Mouse (Mus musculus): ENCODE data around the gene Gm10354. TPM values are rescaled to one million over a fixed set of nuclear protein-coding genes. Genes with fewer than 3 reads are reported as not detected.
A peak's percentile ranks its signal among the peaks of the same experiment; 100 is the strongest.
"Not testable (repeated sequence)": the region's sequence is repeated elsewhere in the genome, so short reads cannot be mapped to it uniquely, and the experiment has no call there.

The Gm10354 gene
- total and polyA plus RNA-seq, 2 experiments from 2014 or later, result not detected

DNA sequence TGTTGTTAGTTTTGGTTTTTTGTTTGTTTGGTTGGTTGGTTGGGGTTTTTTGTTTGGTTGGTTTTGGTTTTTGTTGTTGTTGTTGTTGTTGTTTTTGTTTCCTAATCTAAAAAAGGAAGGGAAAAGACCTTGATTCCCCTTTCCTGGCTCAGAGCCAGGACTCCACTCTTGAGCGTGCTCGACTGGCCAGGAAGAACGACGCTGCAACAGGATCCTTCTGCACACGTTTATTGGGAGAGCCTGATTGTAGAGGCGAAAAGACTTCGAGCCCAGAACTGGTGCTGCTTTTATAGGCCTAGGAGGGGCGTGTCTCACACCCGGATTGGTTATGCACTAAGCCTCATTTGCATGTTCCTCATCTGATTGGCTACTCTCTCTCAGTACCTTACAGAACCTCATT is 19.3 kb upstream of the Gm10354 start:
- H3K36me3 ChIP-seq (ENCODE audit: insufficient read depth, low read length); H3K27ac ChIP-seq (ENCODE audit: low read depth, low read length); H3K9me3 ChIP-seq (ENCODE audit: low read length); H3K9ac ChIP-seq (replicated peaks; ENCODE audit: low read length, poor library complexity, severe bottlenecking); DNase-seq (ENCODE audit: low spot score); H3K4me1 ChIP-seq (ENCODE audit: insufficient read depth, low read length); H3K27me3 ChIP-seq (ENCODE audit: insufficient read depth, low read length); H3K4me3 ChIP-seq (ENCODE audit: low read depth, low read length); H3K4me2 ChIP-seq (ENCODE audit: low read depth, low read length, poor library complexity, severe bottlenecking): not testable (repeated sequence)
- WGBS, result 78% methylated on average over 9 of the region's 9 CpGs
- ATAC-seq (ENCODE audit: low FRiP score), result peak; percentile 60; the same call in 1 of the 2 replicates

DNA sequence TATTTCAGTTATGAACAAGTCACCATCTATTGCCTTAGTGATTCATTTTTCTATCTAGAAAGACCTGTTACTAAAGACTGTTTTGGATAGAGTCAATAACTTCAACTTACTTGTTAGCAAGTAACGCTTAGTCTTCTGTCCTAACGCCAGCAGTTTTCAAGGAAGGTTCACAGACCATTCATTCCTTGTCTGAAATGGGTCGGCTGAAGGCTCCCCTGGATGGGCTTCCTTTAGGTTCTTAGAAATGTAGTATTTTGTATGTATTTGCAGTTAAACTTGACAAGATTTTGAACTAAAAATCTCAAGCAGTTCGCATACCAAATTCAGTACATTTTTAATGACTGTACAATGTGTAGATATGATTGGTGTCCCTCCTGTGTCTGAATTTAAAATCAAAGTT is 18.8 kb upstream of the Gm10354 start:
- not testable (repeated sequence) for H3K9me3 ChIP-seq (ENCODE audit: low read length); H3K4me1 ChIP-seq (ENCODE audit: insufficient read depth, low read length); ATAC-seq (ENCODE audit: low FRiP score); H3K27ac ChIP-seq (ENCODE audit: low read depth, low read length); H3K4me2 ChIP-seq (ENCODE audit: low read depth, low read length, poor library complexity, severe bottlenecking); H3K27me3 ChIP-seq (ENCODE audit: insufficient read depth, low read length); H3K36me3 ChIP-seq (ENCODE audit: insufficient read depth, low read length); DNase-seq (ENCODE audit: low spot score); H3K9ac ChIP-seq (replicated peaks; ENCODE audit: low read length, poor library complexity, severe bottlenecking); H3K4me3 ChIP-seq (ENCODE audit: low read depth, low read length)
- 82% methylated on average over 4 of the region's 4 CpGs for WGBS

DNA sequence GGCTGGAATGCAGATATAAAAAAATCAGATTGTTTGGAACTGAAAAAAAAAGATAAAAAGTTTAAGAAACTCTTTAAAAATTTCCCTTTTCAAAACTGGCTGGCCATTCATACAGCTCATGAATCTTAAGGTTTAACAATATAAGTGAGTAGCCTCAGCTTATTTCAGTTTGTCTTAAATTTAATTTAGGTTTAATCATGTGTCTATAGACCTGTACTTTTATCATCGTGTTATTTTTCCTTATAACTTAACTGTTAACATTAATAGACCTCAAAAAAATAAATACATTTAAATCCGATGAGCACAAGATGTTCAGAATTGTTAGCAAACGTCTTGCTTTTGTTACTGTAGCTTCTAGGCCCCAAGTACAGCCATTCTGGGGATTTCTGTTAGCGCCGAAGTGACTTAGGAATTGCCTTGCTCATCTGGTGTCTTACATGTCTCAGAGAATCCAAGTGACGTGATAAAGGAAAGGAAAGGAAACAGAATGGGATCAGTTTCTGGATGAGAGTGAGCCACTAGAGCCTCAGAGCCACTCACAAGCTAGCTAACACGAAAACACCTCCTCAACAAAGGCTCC is 18.0 kb upstream of the Gm10354 start:
- H3K27ac ChIP-seq (ENCODE audit: low read depth, low read length); H3K27me3 ChIP-seq (ENCODE audit: insufficient read depth, low read length); H3K4me1 ChIP-seq (ENCODE audit: insufficient read depth, low read length); H3K4me3 ChIP-seq (ENCODE audit: low read depth, low read length); H3K9me3 ChIP-seq (ENCODE audit: low read length); H3K9ac ChIP-seq (replicated peaks; ENCODE audit: low read length, poor library complexity, severe bottlenecking); ATAC-seq (ENCODE audit: low FRiP score); H3K36me3 ChIP-seq (ENCODE audit: insufficient read depth, low read length); H3K4me2 ChIP-seq (ENCODE audit: low read depth, low read length, poor library complexity, severe bottlenecking); DNase-seq (ENCODE audit: low spot score): not testable (repeated sequence)
- 70% methylated on average over 6 of the region's 7 CpGs for WGBS

DNA sequence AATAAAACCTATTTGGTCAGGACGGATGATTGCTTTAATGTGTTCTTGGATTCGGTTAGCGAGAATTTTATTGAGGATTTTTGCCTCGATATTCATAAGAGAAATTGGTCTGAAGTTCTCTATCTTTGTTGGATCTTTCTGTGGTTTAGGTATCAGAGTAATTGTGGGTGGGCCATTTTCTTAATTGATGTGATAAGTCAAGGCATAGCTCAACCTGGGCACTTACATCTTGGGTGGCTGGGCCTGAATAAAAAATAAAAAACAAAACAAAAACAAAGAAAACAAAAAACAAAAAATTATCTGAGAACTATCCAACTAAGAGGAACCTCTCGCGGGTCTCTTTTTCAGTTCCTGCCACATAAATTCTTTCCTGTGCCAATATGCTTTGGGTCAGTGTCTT is 15.4 kb upstream of the Gm10354 start:
- H3K27ac ChIP-seq (ENCODE audit: low read depth, low read length); H3K4me2 ChIP-seq (ENCODE audit: low read depth, low read length, poor library complexity, severe bottlenecking); DNase-seq (ENCODE audit: low spot score); H3K36me3 ChIP-seq (ENCODE audit: insufficient read depth, low read length); H3K4me1 ChIP-seq (ENCODE audit: insufficient read depth, low read length); H3K4me3 ChIP-seq (ENCODE audit: low read depth, low read length); H3K9ac ChIP-seq (replicated peaks; ENCODE audit: low read length, poor library complexity, severe bottlenecking); H3K27me3 ChIP-seq (ENCODE audit: insufficient read depth, low read length): not testable (repeated sequence)
- 86% methylated on average over 6 of the region's 6 CpGs for WGBS
- peaks cover 16% of the 10 kb centered on the region for H3K9me3 ChIP-seq (ENCODE audit: low read length)
- peak; percentile 81; the same call in 1 of the 2 replicates for ATAC-seq (ENCODE audit: low FRiP score)

DNA sequence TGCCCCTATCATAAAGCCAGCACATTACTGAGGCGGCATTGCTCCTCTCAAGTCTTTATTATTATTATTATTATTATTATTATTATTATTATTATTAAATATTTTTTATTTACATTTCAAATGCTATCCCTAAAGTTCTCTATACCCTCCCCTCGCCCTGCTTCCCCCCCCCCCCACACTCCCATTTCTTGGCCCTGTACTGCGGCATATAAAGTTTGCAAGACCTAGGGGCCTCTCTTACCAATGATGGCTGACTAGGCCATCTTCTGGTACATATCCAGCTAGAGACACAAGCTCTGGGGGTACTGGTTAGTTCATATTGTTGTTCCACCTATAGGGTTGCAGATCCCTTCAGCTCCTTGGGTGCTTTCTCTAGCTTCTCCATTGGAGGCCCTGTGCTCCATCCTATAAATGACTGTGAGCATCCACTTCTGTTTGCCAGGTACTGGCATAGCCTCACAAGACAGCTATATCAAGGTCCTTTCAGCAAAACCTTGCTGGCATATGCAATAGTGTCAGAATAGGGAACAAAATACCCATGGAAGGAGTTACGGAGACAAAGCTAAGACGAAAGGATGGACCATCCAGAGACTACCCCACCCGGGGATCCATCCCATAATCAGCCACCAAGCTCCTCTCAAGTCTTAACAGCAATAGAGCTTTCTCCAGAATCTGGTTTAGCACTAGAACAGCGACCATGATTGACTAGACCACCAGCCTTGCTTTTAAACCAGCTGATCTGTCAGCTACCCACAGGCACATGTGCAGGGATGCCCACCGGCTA is 11.8 kb upstream of the Gm10354 start:
- H3K9ac ChIP-seq (replicated peaks; ENCODE audit: low read length, poor library complexity, severe bottlenecking); DNase-seq (ENCODE audit: low spot score); H3K4me1 ChIP-seq (ENCODE audit: insufficient read depth, low read length); H3K4me2 ChIP-seq (ENCODE audit: low read depth, low read length, poor library complexity, severe bottlenecking); H3K27me3 ChIP-seq (ENCODE audit: insufficient read depth, low read length); H3K4me3 ChIP-seq (ENCODE audit: low read depth, low read length); H3K36me3 ChIP-seq (ENCODE audit: insufficient read depth, low read length); H3K27ac ChIP-seq (ENCODE audit: low read depth, low read length): not testable (repeated sequence)
- H3K9me3 ChIP-seq (ENCODE audit: low read length), result peaks cover 10% of the 10 kb centered on the region
- peak; percentile 69 for ATAC-seq (ENCODE audit: low FRiP score)
- WGBS, result 76% methylated on average over 7 of the region's 8 CpGs

DNA sequence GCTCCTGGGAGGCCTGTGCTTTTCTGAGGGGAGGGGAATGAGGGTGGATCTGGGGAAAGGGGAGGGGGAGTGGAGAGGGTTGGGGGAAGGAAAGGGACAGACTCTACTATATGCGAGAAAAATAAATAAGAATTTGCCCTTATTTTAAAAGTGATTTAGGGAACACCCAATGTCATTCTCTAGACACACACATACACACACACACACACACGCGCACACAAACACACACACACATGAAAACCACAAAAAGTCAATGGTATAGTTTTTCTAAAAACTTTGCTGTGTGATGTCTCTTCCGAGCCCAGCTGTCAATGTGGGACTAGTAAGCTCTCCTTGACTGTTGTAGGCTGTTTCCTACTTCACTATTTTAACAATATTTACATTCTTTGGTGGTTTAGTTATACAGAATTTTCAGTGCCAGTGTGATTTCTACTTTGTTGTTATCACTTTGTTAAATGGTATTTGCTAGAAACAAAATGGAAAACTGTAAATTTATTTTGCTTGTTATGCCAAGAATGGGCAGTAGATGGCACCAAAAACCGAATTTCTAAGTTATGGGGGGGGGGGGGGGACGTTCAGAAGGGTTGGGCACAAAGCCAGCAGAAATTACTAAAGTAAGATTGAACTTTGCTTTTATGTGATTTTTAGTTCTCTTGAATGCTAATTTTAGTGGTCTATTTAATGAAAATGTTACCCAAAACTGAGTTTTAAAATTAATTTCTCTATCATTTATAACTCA is 8.1 kb upstream of the Gm10354 start:
- not testable (repeated sequence) for H3K27ac ChIP-seq (ENCODE audit: low read depth, low read length); DNase-seq (ENCODE audit: low spot score); H3K4me1 ChIP-seq (ENCODE audit: insufficient read depth, low read length); H3K36me3 ChIP-seq (ENCODE audit: insufficient read depth, low read length); H3K4me2 ChIP-seq (ENCODE audit: low read depth, low read length, poor library complexity, severe bottlenecking); H3K4me3 ChIP-seq (ENCODE audit: low read depth, low read length); H3K27me3 ChIP-seq (ENCODE audit: insufficient read depth, low read length); H3K9ac ChIP-seq (replicated peaks; ENCODE audit: low read length, poor library complexity, severe bottlenecking)
- WGBS, result 40% methylated on average over 5 of the region's 6 CpGs
- peaks cover 16% of the 10 kb centered on the region for H3K9me3 ChIP-seq (ENCODE audit: low read length)
- ATAC-seq (ENCODE audit: low FRiP score), result peak; percentile 76

DNA sequence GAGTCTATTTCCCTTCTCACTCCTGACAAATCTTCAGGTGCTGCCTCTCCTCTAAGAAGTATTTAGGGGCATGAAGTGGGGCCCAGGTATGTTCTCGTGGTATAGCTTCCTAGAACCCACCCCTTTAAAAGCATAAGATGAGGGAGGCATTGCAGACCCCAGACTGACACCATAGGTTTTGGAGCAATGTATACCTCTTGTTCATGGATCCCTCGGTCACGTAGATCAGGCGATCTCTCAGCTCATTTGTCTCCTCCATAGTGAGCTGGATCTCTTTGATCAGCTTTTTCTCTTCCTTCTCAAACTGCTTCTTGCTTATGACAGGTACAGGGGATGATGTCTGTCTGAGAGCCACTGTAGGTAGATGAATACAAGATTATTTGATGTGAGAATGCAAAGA is 1.4 kb downstream of the Gm10354 start:
- not testable (repeated sequence) for H3K27ac ChIP-seq (ENCODE audit: low read depth, low read length); H3K4me2 ChIP-seq (ENCODE audit: low read depth, low read length, poor library complexity, severe bottlenecking); H3K4me3 ChIP-seq (ENCODE audit: low read depth, low read length); H3K27me3 ChIP-seq (ENCODE audit: insufficient read depth, low read length); H3K9ac ChIP-seq (replicated peaks; ENCODE audit: low read length, poor library complexity, severe bottlenecking); H3K36me3 ChIP-seq (ENCODE audit: insufficient read depth, low read length); ATAC-seq (ENCODE audit: low FRiP score); DNase-seq (ENCODE audit: low spot score); H3K4me1 ChIP-seq (ENCODE audit: insufficient read depth, low read length)
- WGBS, result 74% methylated on average over 4 of the region's 4 CpGs
- H3K9me3 ChIP-seq (ENCODE audit: low read length), result peaks cover 27% of the 10 kb centered on the region

DNA sequence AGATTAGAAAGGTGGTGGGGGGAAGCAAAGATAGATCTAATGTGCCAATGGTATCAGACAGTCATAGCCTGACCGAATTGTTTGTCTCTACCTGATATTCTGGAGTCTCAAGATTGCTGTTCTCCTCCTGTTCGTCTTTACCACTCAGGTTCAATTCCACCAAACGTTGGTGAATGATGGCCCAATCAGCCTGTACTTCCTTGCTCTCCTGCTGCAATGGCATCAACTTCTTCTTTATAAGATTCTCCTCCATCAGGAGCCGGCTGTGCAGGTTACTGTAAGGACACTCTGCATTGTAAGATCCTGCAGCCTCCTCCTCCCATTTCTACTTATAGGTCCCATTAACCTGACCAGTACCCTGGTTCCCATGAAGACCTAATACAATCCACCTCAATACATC is 3.4 kb downstream of the Gm10354 start:
- ATAC-seq (ENCODE audit: low FRiP score); H3K4me3 ChIP-seq (ENCODE audit: low read depth, low read length): not testable (repeated sequence)
- 61% methylated on average over 3 of the region's 4 CpGs for WGBS

More for the DNA sequence above, 3.4 kb downstream of the Gm10354 start:
- not testable (repeated sequence) for H3K9ac ChIP-seq (replicated peaks; ENCODE audit: low read length, poor library complexity, severe bottlenecking); H3K4me2 ChIP-seq (ENCODE audit: low read depth, low read length, poor library complexity, severe bottlenecking); H3K27ac ChIP-seq (ENCODE audit: low read depth, low read length); H3K27me3 ChIP-seq (ENCODE audit: insufficient read depth, low read length); H3K4me1 ChIP-seq (ENCODE audit: insufficient read depth, low read length); DNase-seq (ENCODE audit: low spot score); H3K36me3 ChIP-seq (ENCODE audit: insufficient read depth, low read length)
- peaks cover 26% of the 10 kb centered on the region for H3K9me3 ChIP-seq (ENCODE audit: low read length)

Data from midbrain, postnatal 0 days (tissue).